Mouse (Mus musculus) limb, embryonic 15.5 days (tissue): ENCODE measurements around the gene Cped1. TPM values are rescaled to one million over a fixed set of nuclear protein-coding genes. Genes with fewer than 3 reads are reported as not detected.
"Not testable (repeated sequence)": the region's sequence is repeated elsewhere in the genome, so short reads cannot be mapped to it uniquely, and the experiment has no call there.

Experiments used
- ATAC-seq: fragments of 200-750 bp; cut with Nextera tagmentation; 2 replicates; pipeline ENCODE4 v1.8.0; 2017; ENCODE audit warnings: low read depth, moderate TSS enrichment; ENCODE audit not compliant: insufficient number of reproducible peaks, low FRiP score, low TSS enrichment
- H3K27ac ChIP-seq: fragments of 300-500 bp; sonication (generic); 2 replicates; pipeline ENCODE4 v1.5.1; 2015; ENCODE audit warnings: moderate library complexity, mild to moderate bottlenecking, inconsistent platforms
- H3K27me3 ChIP-seq: fragments of 300-500 bp; sonication (generic); 2 replicates; pipeline ENCODE4 v1.6.1; 2015; ENCODE audit warnings: inconsistent platforms
- H3K36me3 ChIP-seq: fragments of 300-500 bp; sonication (generic); 2 replicates; pipeline ENCODE4 v1.6.1; 2015; ENCODE audit warnings: inconsistent platforms
- H3K4me1 ChIP-seq: fragments of 300-500 bp; sonication (generic); 2 replicates; pipeline ENCODE4 v1.6.1; 2015; ENCODE audit warnings: inconsistent platforms
- H3K4me2 ChIP-seq: fragments of 300-500 bp; sonication (generic); 2 replicates; pipeline ENCODE4 v1.6.1; 2015; ENCODE audit warnings: mild to moderate bottlenecking, inconsistent platforms
- H3K4me3 ChIP-seq: fragments of 300-500 bp; sonication (generic); 2 replicates; pipeline ENCODE4 v1.5.1; 2015; ENCODE audit warnings: mild to moderate bottlenecking, inconsistent platforms
- H3K9ac ChIP-seq: fragments of 300-500 bp; sonication (generic); 2 replicates; pipeline ENCODE4 v1.6.1; 2015; ENCODE audit warnings: inconsistent platforms
- H3K9me3 ChIP-seq: fragments of 300-500 bp; sonication (generic); 2 replicates; pipeline ENCODE4 v1.6.1; 2016; ENCODE audit warnings: inconsistent platforms
- WGBS: fragments of 180-500 bp; shearing (Covaris S2); methylation state at CpG from one replicate; pipeline ENCODE4 v1.1.7; 2015; 5-methylcytosine and 5-hydroxymethylcytosine counted together
- polyA plus RNA-seq: library from polyadenylated mRNA; unstranded; fragments of >200 nt; fragmentation: Nextera tagmentation; extraction: Ambion mirVana; gene quantifications from 2 replicates; pipeline ENCODE4 v1.2.1, GENCODE M21; 2015

Gene Cped1
- polyA plus RNA-seq, 1 experiment from 2014 or later = 43.1 TPM

DNA sequence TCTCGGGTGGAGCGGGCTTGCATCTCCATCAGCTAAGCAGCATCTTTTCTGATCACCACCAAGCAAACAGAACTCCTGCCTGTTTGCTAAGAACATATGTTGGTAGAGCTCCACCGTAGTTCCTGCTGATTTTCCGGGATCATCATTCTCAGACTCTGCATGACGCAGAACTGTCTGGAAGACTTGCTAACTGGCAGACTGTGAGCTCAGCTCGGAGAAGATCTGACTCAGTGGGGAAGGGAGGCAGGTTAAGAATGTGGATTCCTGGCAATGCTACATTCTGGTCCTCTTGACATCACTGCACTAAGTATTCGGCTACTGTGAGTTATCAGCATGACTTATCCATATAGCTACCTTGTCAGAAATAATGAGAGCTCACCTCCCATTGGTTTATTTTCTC lies 44.7 kb downstream of the Cped1 start:
- H3K4me3 ChIP-seq = no peak overlapping the region
- H3K9ac ChIP-seq = no peak overlapping the region
- H3K4me2 ChIP-seq = no peak overlapping the region
- H3K27me3 ChIP-seq = no peaks in the 10 kb centered on the region
- no peaks in the 10 kb centered on the region for H3K36me3 ChIP-seq
- no peak for ATAC-seq
- H3K4me1 ChIP-seq = 0 out of 2 replicates have a peak, but pooled peaks cover 10% of the 10 kb centered on the region
- WGBS = 76% methylated on average over 7 of the region's 7 CpGs
- no peaks in the 10 kb centered on the region for H3K9me3 ChIP-seq
- no peak overlapping the region for H3K27ac ChIP-seq

DNA sequence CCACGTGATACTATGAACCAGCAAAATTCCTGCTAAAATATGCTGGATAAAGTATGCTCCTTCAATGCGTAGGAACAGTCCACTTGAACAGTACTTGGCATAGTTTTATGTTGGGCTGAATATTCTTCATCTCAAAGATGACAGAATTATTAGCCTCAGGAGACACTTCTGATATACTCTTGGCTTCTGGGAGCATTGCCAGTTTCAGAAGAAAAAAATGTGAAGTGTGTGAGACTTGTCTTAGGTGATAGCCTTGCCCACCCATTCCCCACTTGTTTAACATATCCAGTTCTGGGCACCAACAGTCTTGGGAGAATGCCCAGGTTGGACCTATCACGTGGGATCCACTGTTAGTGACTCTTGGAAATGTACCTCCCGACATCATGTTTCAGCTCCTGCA lies 47.5 kb downstream of the Cped1 start:
- Histone ChIP-seq H3K4me2 (no peak overlapping the region), H3K4me3 (no peak overlapping the region), H3K9me3 (no peaks in the 10 kb centered on the region), H3K27me3 (no peaks in the 10 kb centered on the region), H3K9ac (no peak overlapping the region), H3K4me1 (0 out of 2 replicates have a peak, but pooled peaks cover 3% of the 10 kb centered on the region), H3K27ac (no peak overlapping the region), H3K36me3 (no peaks in the 10 kb centered on the region)
- 43% methylated on average over 4 of the region's 4 CpGs for WGBS
- no peak for ATAC-seq

DNA sequence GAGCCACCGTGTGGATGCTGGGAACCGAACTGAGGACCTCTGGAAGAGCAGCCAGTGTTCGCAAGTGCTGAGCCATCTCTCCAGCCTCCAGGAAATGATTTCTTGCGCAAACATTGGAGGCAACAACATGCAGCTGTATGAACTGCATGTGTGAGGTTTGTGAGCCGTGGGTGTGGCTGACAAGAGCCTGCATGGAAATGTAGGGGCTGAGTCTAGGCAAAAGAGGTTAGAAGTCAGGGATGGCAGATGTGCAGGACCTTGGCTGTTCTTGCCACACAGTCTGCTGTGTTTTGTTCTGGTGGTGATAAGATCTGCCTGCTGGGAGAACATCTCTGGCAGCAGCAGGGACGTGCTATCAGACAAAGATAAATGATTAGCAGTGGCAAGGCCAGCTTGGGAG lies 49.7 kb downstream of the Cped1 start:
- Histone ChIP-seq H3K4me3 (no peak overlapping the region), H3K36me3 (no peaks in the 10 kb centered on the region), H3K4me1 (0 out of 2 replicates have a peak, but pooled peaks cover 3% of the 10 kb centered on the region), H3K9me3 (no peaks in the 10 kb centered on the region), H3K27ac (no peak overlapping the region), H3K9ac (no peak overlapping the region), H3K4me2 (no peak overlapping the region), H3K27me3 (no peaks in the 10 kb centered on the region)
- 70% methylated on average over 6 of the region's 6 CpGs for WGBS
- ATAC-seq = no peak

DNA sequence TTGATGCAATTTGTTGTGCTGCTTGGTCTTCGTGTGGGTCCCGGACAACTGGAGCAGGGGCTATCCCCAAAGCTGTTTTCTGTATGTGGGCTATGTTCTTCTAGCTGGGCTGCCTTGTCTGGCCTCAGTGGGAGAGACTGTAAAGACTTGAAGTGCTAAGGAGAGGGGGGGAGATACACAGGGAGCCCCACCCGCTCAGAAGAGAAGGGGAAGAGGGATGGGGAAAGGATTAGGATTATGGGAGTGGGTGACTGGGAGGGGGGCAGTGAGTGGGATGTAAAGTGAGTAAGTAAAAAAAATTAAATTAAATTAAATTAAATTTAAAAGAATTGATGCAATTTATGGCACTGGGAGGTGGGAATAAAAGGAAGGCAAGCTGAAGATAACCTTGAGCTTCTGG lies 50.2 kb downstream of the Cped1 start:
- H3K4me3 ChIP-seq = no peak overlapping the region
- no peaks in the 10 kb centered on the region for H3K36me3 ChIP-seq
- 0 out of 2 replicates have a peak, but pooled peaks cover 3% of the 10 kb centered on the region for H3K4me1 ChIP-seq
- H3K9me3 ChIP-seq = no peaks in the 10 kb centered on the region
- 88% methylated on average over 3 of the region's 3 CpGs for WGBS
- no peaks in the 10 kb centered on the region for H3K27me3 ChIP-seq
- no peak for ATAC-seq
- H3K4me2 ChIP-seq = no peak overlapping the region
- no peak overlapping the region for H3K27ac ChIP-seq
- H3K9ac ChIP-seq = no peak overlapping the region

DNA sequence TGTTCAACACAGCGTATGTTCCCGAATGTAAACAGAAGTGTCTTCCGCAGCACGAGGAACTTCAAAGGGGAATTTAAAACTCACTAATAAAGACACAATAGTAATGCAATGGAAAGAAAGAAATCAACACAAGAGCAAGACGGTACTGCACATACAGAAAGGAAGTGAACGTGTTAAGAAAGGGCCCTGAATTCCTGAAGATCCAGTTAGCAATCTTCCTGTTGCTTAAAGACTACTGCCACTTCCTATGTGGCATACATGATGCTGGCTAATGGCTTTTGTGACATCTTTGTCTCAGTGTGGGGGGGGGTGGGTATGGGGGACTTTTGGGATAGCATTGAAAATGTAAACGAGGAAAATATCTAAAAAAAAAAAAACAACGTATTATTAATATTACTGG lies 50.7 kb downstream of the Cped1 start:
- H3K4me3 ChIP-seq = no peak overlapping the region
- H3K9me3 ChIP-seq = no peaks in the 10 kb centered on the region
- no peak for ATAC-seq
- 0 out of 2 replicates have a peak, but pooled peaks cover 3% of the 10 kb centered on the region for H3K4me1 ChIP-seq
- no peak overlapping the region for H3K27ac ChIP-seq
- H3K36me3 ChIP-seq = no peaks in the 10 kb centered on the region
- no peaks in the 10 kb centered on the region for H3K27me3 ChIP-seq
- H3K4me2 ChIP-seq = no peak overlapping the region
- no peak overlapping the region for H3K9ac ChIP-seq
- WGBS = 74% methylated on average over 8 of the region's 8 CpGs

DNA sequence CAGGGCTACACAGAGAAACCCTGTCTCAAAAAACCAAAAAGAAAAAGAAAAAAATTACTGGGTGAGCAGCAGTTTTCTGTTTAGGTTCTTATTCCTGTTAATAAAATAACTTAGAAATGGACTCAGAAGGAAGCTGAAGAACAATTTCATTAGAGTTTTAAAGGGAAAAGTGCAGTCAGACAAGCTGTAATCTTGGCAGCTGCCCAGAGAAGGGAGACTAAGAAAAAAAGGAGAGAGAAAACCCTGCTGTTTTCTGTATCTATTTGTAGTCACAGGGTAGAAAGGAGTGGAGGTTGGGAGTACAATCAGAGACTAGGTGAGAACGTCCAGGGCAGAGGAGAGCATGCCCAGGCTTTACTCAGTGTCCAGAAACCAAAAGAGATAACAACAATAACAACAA lies 51.2 kb downstream of the Cped1 start:
- WGBS = 46% methylated on average over 1 of the region's 1 CpGs
- no peak overlapping the region for H3K4me3 ChIP-seq

DNA sequence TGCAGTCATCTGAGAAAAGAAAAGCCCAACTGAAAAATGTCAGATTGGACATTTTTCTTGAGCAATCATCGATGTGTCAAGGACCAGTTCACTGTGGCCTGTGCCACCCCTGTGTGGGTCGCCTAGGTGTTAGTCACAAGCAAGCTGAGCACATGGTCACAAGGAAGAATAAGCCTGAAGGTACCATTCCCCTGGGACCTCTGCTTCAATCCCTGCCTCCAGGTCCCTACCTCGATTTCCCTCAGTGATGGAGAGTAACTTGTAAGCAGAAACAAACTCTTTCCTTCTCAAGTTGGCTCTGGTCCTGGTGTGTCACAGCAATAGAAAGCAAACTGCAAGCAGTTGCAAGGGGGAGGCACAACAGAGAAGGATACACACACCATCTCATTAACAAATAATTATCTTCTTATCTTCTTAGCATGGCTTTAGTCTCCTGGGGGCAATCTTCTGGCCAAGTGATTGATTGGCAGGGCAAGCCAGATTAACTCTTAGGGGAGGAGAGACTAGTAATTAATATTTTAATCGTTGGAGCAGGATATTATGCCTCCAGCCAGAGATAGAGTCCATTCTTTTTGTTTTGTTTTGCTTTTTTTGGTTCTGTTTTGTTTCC lies 51.8 kb downstream of the Cped1 start:
- 63% methylated on average over 4 of the region's 4 CpGs for WGBS
- Histone ChIP-seq H3K9ac (no peak overlapping the region), H3K4me1 (0 out of 2 replicates have a peak, but pooled peaks cover 3% of the 10 kb centered on the region), H3K4me3 (no peak overlapping the region), H3K27ac (no peak overlapping the region), H3K9me3 (no peaks in the 10 kb centered on the region), H3K4me2 (no peak overlapping the region), H3K27me3 (no peaks in the 10 kb centered on the region), H3K36me3 (no peaks in the 10 kb centered on the region)
- no peak for ATAC-seq

More for the DNA sequence above, 51.2 kb downstream of the Cped1 start:
- Histone ChIP-seq H3K9ac (no peak overlapping the region), H3K4me1 (0 out of 2 replicates have a peak, but pooled peaks cover 3% of the 10 kb centered on the region), H3K27me3 (no peaks in the 10 kb centered on the region), H3K9me3 (no peaks in the 10 kb centered on the region), H3K36me3 (no peaks in the 10 kb centered on the region), H3K27ac (no peak overlapping the region), H3K4me2 (no peak overlapping the region)
- no peak for ATAC-seq

DNA sequence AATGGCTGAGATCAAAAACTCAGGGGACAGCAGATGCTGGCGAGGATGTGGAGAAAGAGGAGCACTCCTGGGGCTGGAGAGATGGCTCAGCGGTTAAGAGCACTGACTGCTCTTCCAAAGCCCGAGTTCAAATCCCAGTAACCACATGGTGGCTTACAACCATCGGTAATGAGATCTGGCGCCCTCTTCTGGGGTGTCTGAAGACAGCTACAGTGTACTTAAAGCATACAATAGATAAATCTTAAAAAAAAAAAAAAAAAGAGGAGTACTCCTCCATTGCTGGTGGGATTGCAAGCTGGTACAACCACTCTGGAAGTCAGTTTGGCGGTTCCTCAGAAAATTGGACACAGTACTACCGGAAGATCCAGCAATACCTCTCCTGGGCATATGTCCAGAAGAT lies 54.0 kb downstream of the Cped1 start:
- not testable (repeated sequence) for H3K4me1 ChIP-seq, ATAC-seq, H3K36me3 ChIP-seq, H3K27me3 ChIP-seq, H3K9me3 ChIP-seq, H3K4me2 ChIP-seq, H3K27ac ChIP-seq, H3K4me3 ChIP-seq, H3K9ac ChIP-seq
- WGBS = 77% methylated on average over 7 of the region's 7 CpGs

DNA sequence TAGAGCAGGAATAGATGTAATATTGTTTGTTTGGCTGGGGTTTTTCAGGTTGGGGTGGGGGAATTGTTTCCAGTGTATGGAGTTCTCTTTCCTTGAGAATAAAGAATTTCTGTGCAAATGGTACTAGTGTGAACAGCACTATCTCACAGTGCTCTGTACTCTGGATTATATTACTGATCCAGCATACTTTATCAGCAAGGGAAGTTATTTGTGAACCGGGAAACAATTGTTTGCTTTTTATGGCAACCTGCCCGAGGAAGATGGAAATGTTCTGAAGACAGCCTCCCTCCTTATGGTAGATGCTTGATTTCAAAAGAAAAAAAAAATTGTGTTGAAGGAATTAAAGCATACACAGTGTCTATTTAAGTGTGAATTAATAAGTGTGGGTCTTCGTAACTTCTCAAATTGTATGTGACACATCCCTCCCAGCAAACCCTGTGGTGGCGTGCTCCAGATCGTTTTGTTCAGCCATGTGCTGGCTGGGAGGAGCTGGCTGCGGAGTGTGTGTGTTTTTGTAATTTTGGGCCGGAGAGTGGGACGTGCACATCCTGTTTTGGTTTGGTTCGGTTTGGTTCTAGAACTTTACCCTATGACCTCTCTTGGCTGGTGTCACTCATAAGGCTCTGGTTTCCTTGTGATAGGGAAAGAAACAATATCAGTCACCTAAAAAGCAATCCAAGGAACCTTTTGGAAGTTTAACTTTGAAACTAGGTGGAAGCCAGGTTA lies 59.3 kb downstream of the Cped1 start:
- ATAC-seq = no peak
- 68% methylated on average over 9 of the region's 9 CpGs for WGBS

DNA sequence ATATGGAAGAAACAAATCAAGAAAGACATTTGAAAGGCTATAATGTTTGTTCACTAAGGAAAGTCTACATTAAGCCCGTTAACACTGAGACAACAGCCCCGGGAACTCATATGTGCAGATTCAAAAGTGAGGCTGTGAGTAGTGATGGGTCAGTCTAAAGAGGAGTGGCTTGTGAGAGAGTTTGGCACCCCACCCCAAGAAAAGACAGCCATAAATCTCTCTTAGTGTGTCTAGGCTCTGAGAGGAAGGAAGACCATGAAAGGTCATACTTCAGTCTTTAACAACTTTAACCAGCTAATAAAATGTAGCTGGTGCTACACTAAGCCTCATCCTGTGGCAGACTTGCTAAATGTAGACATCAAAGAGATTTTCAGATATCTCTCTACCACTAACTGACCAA lies 61.4 kb downstream of the Cped1 start:
- WGBS = 71% methylated on average over 2 of the region's 2 CpGs
- no peak for ATAC-seq
- no peaks in the 10 kb centered on the region for H3K9me3 ChIP-seq

More for the DNA sequence above, 59.3 kb downstream of the Cped1 start:
- no peak overlapping the region for H3K4me3 ChIP-seq
- no peak overlapping the region for H3K9ac ChIP-seq
- no peaks in the 10 kb centered on the region for H3K9me3 ChIP-seq
- H3K36me3 ChIP-seq = no peaks in the 10 kb centered on the region
- no peak overlapping the region for H3K27ac ChIP-seq
- no peak overlapping the region for H3K4me2 ChIP-seq
- H3K4me1 ChIP-seq = no peaks in the 10 kb centered on the region
- no peaks in the 10 kb centered on the region for H3K27me3 ChIP-seq

DNA sequence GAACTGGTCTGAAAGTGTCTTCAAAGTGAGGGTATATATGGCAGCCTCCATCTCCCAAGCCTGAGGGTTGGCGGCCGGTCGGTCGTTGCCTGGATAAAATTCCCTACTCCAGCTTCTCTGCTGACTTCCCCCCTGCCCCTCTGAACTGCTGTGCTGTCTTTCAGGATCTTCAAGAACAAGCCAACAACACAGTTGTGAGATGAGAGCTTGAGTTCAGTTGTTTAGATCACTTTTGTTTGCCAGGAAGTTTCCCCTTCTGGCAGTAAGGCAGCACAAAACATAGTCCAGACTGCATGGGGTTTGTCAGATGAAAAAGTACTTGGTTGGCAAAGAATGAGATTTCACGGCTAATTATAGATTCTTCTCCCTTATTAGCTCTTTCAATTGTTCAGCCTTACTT lies 63.4 kb downstream of the Cped1 start:
- Histone ChIP-seq H3K27ac (no peak overlapping the region), H3K27me3 (no peaks in the 10 kb centered on the region), H3K4me1 (no peaks in the 10 kb centered on the region), H3K36me3 (peaks cover 4% of the 10 kb centered on the region; the same call in 1 of the 2 replicates), H3K4me2 (no peak overlapping the region), H3K4me3 (no peak overlapping the region), H3K9me3 (no peaks in the 10 kb centered on the region), H3K9ac (no peak overlapping the region)
- WGBS = 84% methylated on average over 5 of the region's 5 CpGs
- ATAC-seq = no peak

More for the DNA sequence above, 61.4 kb downstream of the Cped1 start:
- no peak overlapping the region for H3K27ac ChIP-seq
- H3K27me3 ChIP-seq = no peaks in the 10 kb centered on the region
- no peaks in the 10 kb centered on the region for H3K36me3 ChIP-seq
- no peak overlapping the region for H3K4me2 ChIP-seq
- H3K9ac ChIP-seq = no peak overlapping the region
- H3K4me1 ChIP-seq = no peaks in the 10 kb centered on the region
- H3K4me3 ChIP-seq = no peak overlapping the region

DNA sequence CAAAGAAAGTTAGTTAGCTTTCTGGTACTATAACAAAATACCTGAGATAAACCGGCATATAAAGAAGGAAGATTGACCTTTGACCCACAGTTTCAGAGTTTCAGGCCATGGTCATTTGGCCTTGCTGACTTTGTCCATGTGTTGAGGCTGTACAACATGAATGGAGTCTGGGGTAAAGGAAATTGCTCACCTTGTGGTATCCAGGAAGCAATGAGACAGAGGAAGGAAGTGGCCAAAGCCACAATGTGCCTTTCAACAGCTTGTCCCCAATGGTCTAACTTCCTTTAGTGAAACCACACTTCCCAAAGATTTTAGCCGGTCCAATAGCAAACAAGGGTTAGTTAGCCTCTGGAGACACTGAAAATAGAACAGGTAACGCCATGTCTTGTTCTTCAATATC lies 65.8 kb downstream of the Cped1 start:
- Histone ChIP-seq H3K4me1 (no peaks in the 10 kb centered on the region), H3K4me3 (no peak overlapping the region), H3K9me3 (no peaks in the 10 kb centered on the region), H3K4me2 (no peak overlapping the region), H3K36me3 (peaks cover 4% of the 10 kb centered on the region; the same call in 1 of the 2 replicates), H3K9ac (no peak overlapping the region), H3K27me3 (no peaks in the 10 kb centered on the region), H3K27ac (no peak overlapping the region)
- ATAC-seq = no peak
- 80% methylated on average over 3 of the region's 3 CpGs for WGBS
